Mouse (Mus musculus) subcutaneous adipose tissue, adult 2 months (tissue): ENCODE results near the gene Alg6. TPM values are rescaled to one million over a fixed set of nuclear protein-coding genes. Genes with fewer than 3 reads are reported as not detected.

Experiments used
- polyA plus RNA-seq: library from polyadenylated mRNA; depleted of rRNA; stranded (reverse); fragments of >200 nt; gene quantifications from 2 replicates; pipeline ENCODE4 v1.2.3, GENCODE M21; 2012; ENCODE audit warnings: low replicate concordance; rRNA removed

Alg6 gene
- 3.0 and 8.0 TPM in 2 replicates for polyA plus RNA-seq

DNA sequence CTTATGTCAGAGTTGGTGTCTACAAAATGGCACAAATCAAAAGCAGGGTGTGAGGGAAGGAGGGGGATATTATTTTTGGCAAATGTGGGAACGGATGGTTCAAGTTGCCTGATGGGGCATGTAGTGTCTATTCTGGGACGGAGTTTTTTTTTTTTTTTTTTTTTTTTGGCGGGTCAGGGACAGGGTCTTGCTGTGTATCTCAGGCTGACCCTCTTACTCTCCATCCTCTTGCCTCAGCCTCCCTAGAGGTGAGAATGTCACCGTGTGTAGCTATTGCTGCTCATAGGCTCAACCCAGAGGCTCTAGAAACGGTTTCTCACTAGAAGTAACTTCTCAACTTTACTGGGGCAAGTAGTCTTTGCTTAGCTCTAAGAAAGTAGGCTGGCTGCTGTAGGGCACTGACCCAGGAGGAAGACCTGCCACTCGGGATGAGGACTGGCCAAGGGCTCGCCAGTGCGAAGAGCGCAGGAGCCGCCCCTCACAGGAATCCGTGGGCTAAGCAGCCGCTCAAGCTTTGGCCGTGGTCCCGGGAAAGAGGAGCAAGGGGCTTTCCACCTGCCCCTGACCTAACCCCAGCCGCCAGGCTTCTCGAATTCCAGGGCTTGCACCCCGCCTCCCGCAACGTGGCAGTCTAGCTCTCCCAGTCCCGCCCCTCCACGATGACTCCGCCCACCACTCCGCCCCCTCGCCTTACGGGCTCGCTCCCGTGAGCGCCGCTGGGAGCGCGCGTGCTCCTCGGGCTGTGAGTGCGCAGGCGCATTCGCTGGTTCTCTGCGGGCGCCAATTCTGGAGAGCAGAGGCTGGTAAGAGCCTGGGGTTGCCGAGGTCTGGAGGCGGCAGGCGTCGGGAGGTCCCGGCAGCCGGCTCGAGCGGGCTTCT lies at the start of gene Alg6:
TSS of gene Alg6 (plus strand) at position 761 of the 879 bp plus-strand sequence.

Other genes with a start within 250 kb of the Alg6 start
- 0.32 and 0.35 TPM in 2 replicates for gene Foxd3, start 59.4 kb upstream of the Alg6 start, polyA plus RNA-seq
- gene Efcab7, start 113.5 kb downstream of the Alg6 start, polyA plus RNA-seq: 2.1 and 5.5 TPM in 2 replicates
- 119 and 186 TPM in 2 replicates for gene Pgm1, start 213.8 kb downstream of the Alg6 start, polyA plus RNA-seq
- 0.97 and 1.1 TPM in 2 replicates for gene Itgb3bp, start 214.1 kb downstream of the Alg6 start, polyA plus RNA-seq